Mouse (Mus musculus) hindbrain, embryonic 13.5 days (tissue): ENCODE measurements at regions not wholly inside any gene's neighbourhood (a gene's known extent, or its start where the extent isn't known, plus 50 kb on each side); places are given as distances from the start of the nearest gene placed in this dataset.

ENCODE experiments used
- ATAC-seq: fragments of 200-750 bp; cut with Nextera tagmentation; 2 replicates; pipeline ENCODE4 v1.8.0; 2017; ENCODE audit warnings: moderate TSS enrichment; ENCODE audit not compliant: low FRiP score
- H3K27ac ChIP-seq: fragments of 300-500 bp; sonication (generic); 2 replicates; pipeline ENCODE4 v1.5.1; 2015; ENCODE audit warnings: inconsistent platforms, mild to moderate bottlenecking, moderate library complexity
- H3K27me3 ChIP-seq: fragments of 300-500 bp; sonication (generic); 2 replicates; pipeline ENCODE4 v1.6.1; 2015; ENCODE audit warnings: mild to moderate bottlenecking, inconsistent platforms
- H3K36me3 ChIP-seq: fragments of 300-500 bp; sonication (generic); 2 replicates; pipeline ENCODE4 v1.6.1; 2015; ENCODE audit warnings: mild to moderate bottlenecking, inconsistent platforms
- H3K4me1 ChIP-seq: fragments of 300-500 bp; sonication (generic); replicated peaks from 2 replicates; pipeline ENCODE4 v1.6.1; 2015; ENCODE audit warnings: inconsistent platforms
- H3K4me2 ChIP-seq: fragments of 300-500 bp; sonication (generic); 2 replicates; pipeline ENCODE4 v1.6.1; 2015; ENCODE audit warnings: inconsistent platforms, mild to moderate bottlenecking, moderate library complexity
- H3K4me3 ChIP-seq: fragments of 300-500 bp; sonication (generic); 2 replicates; pipeline ENCODE4 v1.5.1; 2015; ENCODE audit warnings: mild to moderate bottlenecking, inconsistent platforms
- H3K9ac ChIP-seq: fragments of 300-500 bp; sonication (generic); 2 replicates; pipeline ENCODE4 v1.6.1; 2015; ENCODE audit warnings: mild to moderate bottlenecking, inconsistent platforms
- H3K9me3 ChIP-seq: fragments of 300-500 bp; sonication (generic); 2 replicates; pipeline ENCODE4 v1.6.1; 2016; ENCODE audit warnings: inconsistent platforms
- WGBS: fragments of 180-500 bp; shearing (Covaris S2); methylation state at CpG from one replicate; pipeline ENCODE4 v1.1.7; 2015; 5-methylcytosine and 5-hydroxymethylcytosine counted together

GRCm38 (mm10) chr6:111738983-111739382 is 534.6 kb upstream of the Lmcd1 start:
- no peak overlapping the region for H3K4me3 ChIP-seq
- WGBS = 88% methylated on average over 1 of the region's 1 CpGs
- no peaks in the 10 kb centered on the region for H3K4me1 ChIP-seq
- H3K27ac ChIP-seq = no peak overlapping the region
- H3K27me3 ChIP-seq = no peaks in the 10 kb centered on the region
- H3K36me3 ChIP-seq = no peaks in the 10 kb centered on the region
- no peak overlapping the region for H3K4me2 ChIP-seq
- ATAC-seq = no peak
- no peaks in the 10 kb centered on the region for H3K9me3 ChIP-seq
- H3K9ac ChIP-seq = no peak overlapping the region

GRCm38 (mm10) chr6:111781710-111782481 is 491.7 kb upstream of the Lmcd1 start:
- peak; percentile 91 for ATAC-seq
- Histone ChIP-seq H3K9me3 (no peaks in the 10 kb centered on the region), H3K4me2 (no peak overlapping the region), H3K36me3 (no peaks in the 10 kb centered on the region), H3K4me1 (no peaks in the 10 kb centered on the region; the same call in 1 of the 2 replicates), H3K27me3 (no peaks in the 10 kb centered on the region), H3K27ac (no peak overlapping the region), H3K9ac (no peak overlapping the region), H3K4me3 (no peak overlapping the region)
- WGBS = 45% methylated on average over 5 of the region's 5 CpGs

- H3K9me3 ChIP-seq = no peaks in the 10 kb centered on the region
- H3K36me3 ChIP-seq = no peaks in the 10 kb centered on the region
- H3K27ac ChIP-seq = no peak overlapping the region
- H3K4me2 ChIP-seq = no peak overlapping the region
- H3K9ac ChIP-seq = no peak overlapping the region
- H3K4me1 ChIP-seq = no peaks in the 10 kb centered on the region
- H3K4me3 ChIP-seq = no peak overlapping the region
- ATAC-seq = no peak
- H3K27me3 ChIP-seq = no peaks in the 10 kb centered on the region
Observed at GRCm38 (mm10) chr6:111808611-111809010, 464.9 kb upstream of the Lmcd1 start.

GRCm38 (mm10) chr6:111813982-111814603 is 459.5 kb upstream of the Lmcd1 start:
- H3K27ac ChIP-seq = no peak overlapping the region
- no peaks in the 10 kb centered on the region for H3K9me3 ChIP-seq
- ATAC-seq = no peak
- H3K4me1 ChIP-seq = no peaks in the 10 kb centered on the region
- no peaks in the 10 kb centered on the region for H3K27me3 ChIP-seq
- no peak overlapping the region for H3K4me3 ChIP-seq
- 78% methylated on average over 7 of the region's 7 CpGs for WGBS
- H3K4me2 ChIP-seq = no peak overlapping the region
- H3K36me3 ChIP-seq = no peaks in the 10 kb centered on the region
- H3K9ac ChIP-seq = no peak overlapping the region

GRCm38 (mm10) chr6:111815150-111815549 is 458.4 kb upstream of the Lmcd1 start:
- no peaks in the 10 kb centered on the region for H3K9me3 ChIP-seq
- no peak overlapping the region for H3K4me3 ChIP-seq
- no peak overlapping the region for H3K4me2 ChIP-seq
- no peak overlapping the region for H3K9ac ChIP-seq
- no peaks in the 10 kb centered on the region for H3K27me3 ChIP-seq
- H3K27ac ChIP-seq = no peak overlapping the region
- no peak for ATAC-seq
- no peaks in the 10 kb centered on the region for H3K36me3 ChIP-seq
- H3K4me1 ChIP-seq = no peaks in the 10 kb centered on the region

- Histone ChIP-seq H3K27ac (peak overlapping the region; percentile 35; the same call in 1 of the 2 replicates), H3K9ac (no peak overlapping the region), H3K9me3 (no peaks in the 10 kb centered on the region), H3K4me1 (peaks cover 7% of the 10 kb centered on the region; the same call in 1 of the 2 replicates), H3K4me3 (no peak overlapping the region), H3K4me2 (no peak overlapping the region), H3K27me3 (no peaks in the 10 kb centered on the region), H3K36me3 (no peaks in the 10 kb centered on the region)
- no peak for ATAC-seq
- WGBS = 56% methylated on average over 3 of the region's 3 CpGs
Observed at GRCm38 (mm10) chr6:111820265-111820664, 453.3 kb upstream of the Lmcd1 start.

- Histone ChIP-seq H3K9me3 (no peaks in the 10 kb centered on the region), H3K9ac (no peak overlapping the region), H3K4me2 (no peak overlapping the region), H3K27ac (peak overlapping the region; percentile 35), H3K36me3 (no peaks in the 10 kb centered on the region), H3K4me1 (0 out of 2 replicates have a peak, but pooled peaks cover 4% of the 10 kb centered on the region), H3K4me3 (no peak overlapping the region), H3K27me3 (no peaks in the 10 kb centered on the region)
- peak; percentile 59; the same call in 1 of the 2 replicates for ATAC-seq
- 45% methylated on average over 6 of the region's 6 CpGs for WGBS
Observed at GRCm38 (mm10) chr6:111844321-111844835, 429.2 kb upstream of the Lmcd1 start.

- peak; percentile 74 for ATAC-seq
- Histone ChIP-seq H3K27me3 (no peaks in the 10 kb centered on the region), H3K9me3 (no peaks in the 10 kb centered on the region), H3K27ac (no peak overlapping the region), H3K4me1 (no peaks in the 10 kb centered on the region), H3K4me2 (no peak overlapping the region), H3K4me3 (no peak overlapping the region), H3K9ac (no peak overlapping the region), H3K36me3 (no peaks in the 10 kb centered on the region)
- 64% methylated on average over 3 of the region's 3 CpGs for WGBS
Observed at GRCm38 (mm10) chr6:111866101-111866598, 407.4 kb upstream of the Lmcd1 start.

- H3K4me2 ChIP-seq = no peak overlapping the region
- H3K9me3 ChIP-seq = no peaks in the 10 kb centered on the region
- H3K4me3 ChIP-seq = no peak overlapping the region
- H3K27ac ChIP-seq = no peak overlapping the region
- no peaks in the 10 kb centered on the region for H3K36me3 ChIP-seq
- H3K9ac ChIP-seq = no peak overlapping the region
- no peaks in the 10 kb centered on the region for H3K4me1 ChIP-seq
- H3K27me3 ChIP-seq = no peaks in the 10 kb centered on the region
- WGBS = 88% methylated on average over 1 of the region's 1 CpGs
- ATAC-seq = no peak
Observed at GRCm38 (mm10) chr6:111882557-111882956, 391.0 kb upstream of the Lmcd1 start.

GRCm38 (mm10) chr6:111883946-111884345 is 389.6 kb upstream of the Lmcd1 start:
- WGBS = 74% methylated on average over 1 of the region's 1 CpGs
- Histone ChIP-seq H3K27me3 (no peaks in the 10 kb centered on the region), H3K9me3 (no peaks in the 10 kb centered on the region), H3K9ac (no peak overlapping the region), H3K4me3 (no peak overlapping the region), H3K4me1 (no peaks in the 10 kb centered on the region), H3K36me3 (no peaks in the 10 kb centered on the region), H3K4me2 (no peak overlapping the region), H3K27ac (no peak overlapping the region)
- no peak for ATAC-seq

GRCm38 (mm10) chr6:111911997-111912396 is 361.6 kb upstream of the Lmcd1 start:
- no peak for ATAC-seq

GRCm38 (mm10) chr6:111913771-111914405 is 359.7 kb upstream of the Lmcd1 start:
- no peaks in the 10 kb centered on the region for H3K9me3 ChIP-seq
- no peaks in the 10 kb centered on the region for H3K27me3 ChIP-seq
- no peak overlapping the region for H3K27ac ChIP-seq
- peak; percentile 52; the same call in 1 of the 2 replicates for ATAC-seq
- no peak overlapping the region for H3K4me3 ChIP-seq
- H3K9ac ChIP-seq = no peak overlapping the region
- WGBS = 45% methylated on average over 11 of the region's 11 CpGs
- no peaks in the 10 kb centered on the region for H3K36me3 ChIP-seq
- peaks cover 13% of the 10 kb centered on the region for H3K4me1 ChIP-seq
- H3K4me2 ChIP-seq = no peak overlapping the region

More at GRCm38 (mm10) chr6:111911997-111912396, 361.6 kb upstream of the Lmcd1 start:
- H3K4me2 ChIP-seq = no peak overlapping the region
- peaks cover 13% of the 10 kb centered on the region for H3K4me1 ChIP-seq
- WGBS = 64% methylated on average over 2 of the region's 2 CpGs
- H3K9me3 ChIP-seq = no peaks in the 10 kb centered on the region
- no peaks in the 10 kb centered on the region for H3K36me3 ChIP-seq
- no peak overlapping the region for H3K9ac ChIP-seq
- H3K27ac ChIP-seq = no peak overlapping the region
- H3K27me3 ChIP-seq = no peaks in the 10 kb centered on the region
- no peak overlapping the region for H3K4me3 ChIP-seq
